Mouse (Mus musculus): ENCODE results near the gene Bhlhe41. TPM values are rescaled to one million over a fixed set of nuclear protein-coding genes. Genes with fewer than 3 reads are reported as not detected.

Gene Bhlhe41
- polyA plus RNA-seq, 1 experiment from 2014 or later: 1.6 TPM

DNA sequence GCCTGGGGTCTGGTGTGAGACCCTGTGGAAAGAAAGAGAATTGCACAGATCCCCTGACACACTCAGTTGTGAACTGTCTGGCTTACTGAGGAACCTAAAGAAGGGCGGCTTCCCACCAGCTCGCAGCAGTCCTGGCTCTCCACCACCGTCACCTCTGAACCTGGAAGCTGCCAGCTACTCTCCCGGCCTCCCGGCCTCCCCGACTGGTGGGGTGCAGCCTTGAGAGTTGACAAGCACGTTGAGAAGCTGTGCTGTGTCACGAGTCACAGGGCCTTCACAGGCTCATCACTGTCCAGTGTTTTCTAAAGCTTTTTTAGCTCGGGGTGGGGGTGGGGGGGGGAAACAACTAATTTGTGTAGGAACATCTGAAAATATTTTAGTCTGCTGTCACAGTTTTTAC, 46.2 kb downstream of the Bhlhe41 start:
- 89% methylated on average over 9 of the region's 9 CpGs for WGBS
- no peak for ATAC-seq (ENCODE audit: low FRiP score, low TSS enrichment)

GRCm38 (mm10) chr6:145815200-145815599, 50.2 kb downstream of the Bhlhe41 start:
- ATAC-seq (ENCODE audit: low FRiP score, low TSS enrichment) (no peak), DNase-seq (ENCODE audit: low spot score) (no peak)
- TF ChIP-seq EP300 (optimal IDR thresholded peaks at IDR 0.05) (no peak), CTCF (IDR thresholded peaks at IDR 0.05; ENCODE audit: low read depth) (peak; percentile 54)
- H3K9ac ChIP-seq (ENCODE audit: low read length): 0 out of 2 replicates have a peak overlapping the region, but pooled peaks have one; percentile 13
- H3K4me3 ChIP-seq (ENCODE audit: low read depth, low read length): no peak overlapping the region
- WGBS: 48% methylated on average over 15 of the region's 15 CpGs
- no peaks in the 10 kb centered on the region for H3K27me3 ChIP-seq (ENCODE audit: control insufficient read depth, insufficient read depth, low read length)
- H3K27ac ChIP-seq (replicated peaks): no peak overlapping the region
- H3K4me1 ChIP-seq (replicated peaks; ENCODE audit: control insufficient read depth, insufficient read depth): no peaks in the 10 kb centered on the region
- H3K9me3 ChIP-seq (ENCODE audit: control insufficient read depth, low read length): no peaks in the 10 kb centered on the region
- H3K36me3 ChIP-seq (ENCODE audit: control insufficient read depth, insufficient read depth, low read length): no peaks in the 10 kb centered on the region
- H3K4me2 ChIP-seq (replicated peaks; ENCODE audit: low read depth): no peak overlapping the region

More for the DNA sequence above, 46.2 kb downstream of the Bhlhe41 start:
- H3K4me1 ChIP-seq (replicated peaks; ENCODE audit: control insufficient read depth, insufficient read depth): no peaks in the 10 kb centered on the region
- no peaks in the 10 kb centered on the region for H3K27me3 ChIP-seq (ENCODE audit: control insufficient read depth, insufficient read depth, low read length)
- no peak for DNase-seq (ENCODE audit: low spot score)
- no peak overlapping the region for H3K4me2 ChIP-seq (replicated peaks; ENCODE audit: low read depth)
- TF ChIP-seq EP300 (optimal IDR thresholded peaks at IDR 0.05): no peak
- no peak for TF ChIP-seq CTCF (IDR thresholded peaks at IDR 0.05; ENCODE audit: low read depth)
- H3K9ac ChIP-seq (ENCODE audit: low read length): no peak overlapping the region
- H3K36me3 ChIP-seq (ENCODE audit: control insufficient read depth, insufficient read depth, low read length): 0 out of 2 replicates have a peak, but pooled peaks cover 2% of the 10 kb centered on the region
- H3K4me3 ChIP-seq (ENCODE audit: low read depth, low read length): no peak overlapping the region
- H3K9me3 ChIP-seq (ENCODE audit: control insufficient read depth, low read length): no peaks in the 10 kb centered on the region
- H3K27ac ChIP-seq (replicated peaks): no peak overlapping the region

DNA sequence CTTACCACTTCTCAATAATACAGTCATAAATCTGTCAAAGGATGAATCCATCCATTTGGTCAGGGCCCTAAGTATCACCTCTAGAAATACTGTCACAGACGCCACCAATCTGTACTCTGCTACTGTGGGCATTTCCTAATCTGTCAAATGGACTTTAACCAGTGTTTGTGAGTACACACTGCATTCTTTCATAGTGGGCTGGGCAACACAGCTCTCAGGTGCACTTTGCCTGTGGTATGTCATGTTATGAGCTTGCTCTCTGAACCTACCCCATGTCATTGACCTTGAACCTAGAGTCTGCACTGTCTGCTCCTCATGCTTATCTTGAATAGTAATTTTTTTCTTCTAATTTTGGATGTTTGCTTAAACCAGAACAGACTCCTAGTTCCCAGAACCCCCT, 54.2 kb downstream of the Bhlhe41 start:
- no peak for DNase-seq (ENCODE audit: low spot score)
- Histone ChIP-seq H3K27ac (replicated peaks) (no peak overlapping the region), H3K4me1 (replicated peaks; ENCODE audit: control insufficient read depth, insufficient read depth) (no peaks in the 10 kb centered on the region), H3K4me3 (ENCODE audit: low read depth, low read length) (no peak overlapping the region), H3K9me3 (ENCODE audit: control insufficient read depth, low read length) (no peaks in the 10 kb centered on the region), H3K27me3 (ENCODE audit: control insufficient read depth, insufficient read depth, low read length) (no peaks in the 10 kb centered on the region), H3K4me2 (replicated peaks; ENCODE audit: low read depth) (no peak overlapping the region), H3K9ac (ENCODE audit: low read length) (no peak overlapping the region), H3K36me3 (ENCODE audit: control insufficient read depth, insufficient read depth, low read length) (no peaks in the 10 kb centered on the region)
- 79% methylated on average over 1 of the region's 1 CpGs for WGBS
- TF ChIP-seq EP300 (optimal IDR thresholded peaks at IDR 0.05) (no peak), CTCF (IDR thresholded peaks at IDR 0.05; ENCODE audit: low read depth) (no peak)
- no peak for ATAC-seq (ENCODE audit: low FRiP score, low TSS enrichment)

GRCm38 (mm10) chr6:145810015-145810414, 55.3 kb downstream of the Bhlhe41 start:
- no peaks in the 10 kb centered on the region for H3K27me3 ChIP-seq (ENCODE audit: control insufficient read depth, insufficient read depth, low read length)
- WGBS: 85% methylated on average over 6 of the region's 6 CpGs
- TF ChIP-seq EP300 (optimal IDR thresholded peaks at IDR 0.05): no peak
- TF ChIP-seq CTCF (IDR thresholded peaks at IDR 0.05; ENCODE audit: low read depth): no peak
- H3K36me3 ChIP-seq (ENCODE audit: control insufficient read depth, insufficient read depth, low read length): no peaks in the 10 kb centered on the region
- no peaks in the 10 kb centered on the region for H3K4me1 ChIP-seq (replicated peaks; ENCODE audit: control insufficient read depth, insufficient read depth)
- DNase-seq (ENCODE audit: low spot score) (no peak), ATAC-seq (ENCODE audit: low FRiP score, low TSS enrichment) (no peak)
- H3K9ac ChIP-seq (ENCODE audit: low read length): no peak overlapping the region
- H3K9me3 ChIP-seq (ENCODE audit: control insufficient read depth, low read length): no peaks in the 10 kb centered on the region
- no peak overlapping the region for H3K4me3 ChIP-seq (ENCODE audit: low read depth, low read length)
- no peak overlapping the region for H3K27ac ChIP-seq (replicated peaks)
- no peak overlapping the region for H3K4me2 ChIP-seq (replicated peaks; ENCODE audit: low read depth)

GRCm38 (mm10) chr6:145809566-145809965, 55.8 kb downstream of the Bhlhe41 start:
- no peak for DNase-seq (ENCODE audit: low spot score)
- WGBS: 82% methylated on average over 7 of the region's 7 CpGs
- Histone ChIP-seq H3K36me3 (ENCODE audit: control insufficient read depth, insufficient read depth, low read length) (no peaks in the 10 kb centered on the region), H3K9ac (ENCODE audit: low read length) (no peak overlapping the region), H3K4me3 (ENCODE audit: low read depth, low read length) (no peak overlapping the region), H3K27me3 (ENCODE audit: control insufficient read depth, insufficient read depth, low read length) (no peaks in the 10 kb centered on the region), H3K4me1 (replicated peaks; ENCODE audit: control insufficient read depth, insufficient read depth) (no peaks in the 10 kb centered on the region), H3K27ac (replicated peaks) (no peak overlapping the region), H3K4me2 (replicated peaks; ENCODE audit: low read depth) (no peak overlapping the region), H3K9me3 (ENCODE audit: control insufficient read depth, low read length) (no peaks in the 10 kb centered on the region)
- no peak for TF ChIP-seq CTCF (IDR thresholded peaks at IDR 0.05; ENCODE audit: low read depth)
- no peak for TF ChIP-seq EP300 (optimal IDR thresholded peaks at IDR 0.05)
- ATAC-seq (ENCODE audit: low FRiP score, low TSS enrichment): no peak

Other genes starting within 250 kb of the Bhlhe41 start
- not detected in 2 replicates for gene Tuba3b, start 249.8 kb downstream of the Bhlhe41 start, polyA plus RNA-seq (2015; fragmentation: Nextera tagmentation; extraction: Ambion mirVana)
- 4.9 and 5.9 TPM in 2 replicates for gene Rassf8, start 118.8 kb downstream of the Bhlhe41 start, polyA plus RNA-seq (2015; fragmentation: Nextera tagmentation; extraction: Ambion mirVana)
- gene Sspn, start 66.1 kb upstream of the Bhlhe41 start, polyA plus RNA-seq (2015; fragmentation: Nextera tagmentation; extraction: Ambion mirVana): 8.0 and 8.1 TPM in 2 replicates